Mouse (Mus musculus) lung, adult 2 months (tissue): ENCODE measurements around the gene Cdhr1.

Experiments
- CTCF ChIP-seq: fragments of 200-500 bp; IDR thresholded peaks from 2 replicates; pipeline ENCODE4 v1.5.1; 2011; ENCODE audit warnings: mild to moderate bottlenecking, low read length, control low read depth; ENCODE audit not compliant: insufficient read depth
- POLR2A ChIP-seq: fragments of 200-500 bp; IDR thresholded peaks from 2 replicates; pipeline ENCODE4 v1.6.1; 2011; ENCODE audit warnings: low read depth, mild to moderate bottlenecking, control low read depth, low read length, borderline replicate concordance; ENCODE audit errors: extremely low read depth

DNA sequence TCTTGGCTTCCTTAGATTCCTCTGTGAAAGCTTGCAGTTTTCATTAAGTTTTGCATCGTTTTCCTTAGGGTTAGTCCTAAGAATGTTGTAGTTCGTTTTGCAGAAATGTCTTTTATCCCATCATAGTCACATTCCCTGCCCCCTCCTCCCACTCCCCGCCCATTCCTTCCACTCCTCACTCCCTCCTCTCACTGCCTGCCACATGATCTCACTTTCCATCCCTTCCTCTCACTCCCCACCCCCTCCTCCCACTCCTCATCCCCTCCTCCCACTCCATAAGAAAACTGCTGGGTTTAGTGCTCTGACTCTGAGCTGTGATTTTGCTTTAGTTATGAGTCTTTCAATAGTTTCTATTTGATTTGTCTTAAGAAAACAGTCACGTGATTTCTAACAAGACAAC, 14.4 kb downstream of the Cdhr1 start:
- TF ChIP-seq CTCF (no peak), POLR2A (no peak)
